Mouse (Mus musculus): ENCODE measurements around the gene Olfr178.

The Olfr178 gene

DNA sequence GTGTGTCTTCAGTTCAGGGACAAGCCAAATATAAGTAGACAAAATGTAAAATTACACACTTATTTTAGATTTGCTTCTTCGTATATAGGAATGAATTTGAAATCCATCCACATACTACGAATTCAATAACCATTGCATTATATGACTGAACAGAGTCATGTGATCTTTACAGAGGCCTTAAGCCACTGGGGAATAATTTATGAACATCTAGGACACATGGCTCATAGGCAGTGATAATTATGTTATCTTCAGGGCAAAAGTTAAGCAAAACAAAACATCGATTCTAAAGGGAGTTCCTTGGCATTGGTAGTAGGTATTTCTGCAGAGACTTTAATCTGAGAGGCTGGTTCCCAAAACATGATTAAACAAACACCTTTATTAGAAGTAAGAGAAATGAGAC, at the start of gene Olfr178:
TSS of gene Olfr178 (minus strand) at position 101 of the 400 bp plus-strand sequence.
- DNase-seq (ENCODE audit: low spot score): no peak

DNA sequence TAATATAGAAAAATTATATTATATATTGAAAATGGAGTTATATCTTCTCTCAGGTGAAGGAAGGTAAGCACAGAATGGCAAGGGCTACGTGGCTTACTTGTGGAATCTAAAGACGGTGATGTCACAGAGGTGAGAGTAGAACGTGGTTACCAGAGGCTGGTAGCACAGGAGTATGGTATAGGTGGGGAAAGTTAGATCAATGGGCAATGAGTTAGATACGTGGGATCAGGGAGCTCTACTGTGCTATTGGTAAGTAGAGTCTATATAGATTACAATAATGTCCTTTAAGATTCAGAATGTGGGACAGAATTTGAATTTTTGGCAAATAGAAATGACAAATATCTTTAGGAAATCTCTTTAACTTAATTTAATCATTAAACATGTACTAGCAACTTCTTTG, 37.4 kb upstream of the Olfr178 start, which contains the start of gene Olfr180:
TSS of gene Olfr180 (minus strand) at position 101 of the 400 bp plus-strand sequence.
- DNase-seq (ENCODE audit: low spot score): no peak

DNA sequence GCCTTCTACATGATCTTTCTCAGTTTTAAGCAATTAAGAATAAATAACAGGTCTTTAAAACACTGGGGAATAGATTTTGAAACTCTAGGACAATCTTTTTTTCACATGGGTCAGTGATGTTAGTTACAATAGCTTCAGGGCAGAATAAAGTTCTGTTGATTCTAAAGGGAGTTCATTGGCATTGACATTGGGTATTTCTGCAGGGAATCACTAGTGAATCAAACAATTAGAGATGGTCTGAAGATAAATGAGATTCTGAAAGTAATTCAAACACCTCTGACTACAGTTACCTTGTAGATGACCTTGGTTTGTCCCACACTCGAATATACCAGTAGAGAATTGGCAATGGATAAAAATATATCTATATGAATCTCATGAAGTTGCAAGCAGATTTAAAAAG, 36.8 kb upstream of the Olfr178 start, which contains the start of gene Olfr181:
TSS of gene Olfr181 (minus strand) at position 101 of the 400 bp plus-strand sequence.
- DNase-seq (ENCODE audit: low spot score): no peak

DNA sequence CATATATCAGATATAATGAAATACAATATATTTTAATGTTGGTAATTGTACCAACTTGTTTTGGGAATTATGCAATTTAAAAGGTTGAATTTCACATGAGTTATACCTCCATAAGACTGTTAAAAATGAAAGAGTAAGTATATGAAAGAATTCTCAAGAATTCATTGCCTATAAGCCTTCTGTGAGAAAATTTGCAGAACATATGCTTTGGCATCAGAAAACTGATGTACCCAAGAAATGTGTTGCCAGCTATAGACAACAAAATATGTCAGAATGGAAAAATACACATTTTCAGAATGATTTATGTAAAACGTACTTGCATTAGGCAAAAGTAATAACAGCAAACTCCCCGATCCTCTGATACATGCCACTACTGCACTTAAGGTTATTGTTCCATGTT, 7.4 kb downstream of the Olfr178 start:
- no peak for DNase-seq (ENCODE audit: low spot score)

DNA sequence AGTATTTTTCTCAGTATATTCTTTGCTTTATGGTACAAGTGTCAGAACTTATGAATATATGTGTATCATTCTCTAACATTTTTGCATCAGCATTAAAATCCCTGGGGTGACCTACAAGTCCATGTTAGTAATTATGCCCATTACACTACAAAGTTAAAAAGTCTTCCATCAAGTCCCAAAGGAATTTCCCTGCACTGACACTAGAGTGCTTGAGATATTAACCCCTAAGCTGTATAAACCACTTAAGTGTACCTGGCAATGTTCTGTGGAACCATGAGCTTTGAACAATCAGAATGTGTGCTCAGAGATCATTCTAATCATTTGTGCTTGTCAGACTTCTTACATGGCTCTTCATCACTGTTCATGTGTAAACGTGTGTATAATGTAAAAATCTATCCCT, 17.2 kb downstream of the Olfr178 start, which contains the start of gene Olfr177:
TSS of gene Olfr177 (minus strand) at position 101 of the 400 bp plus-strand sequence.
- DNase-seq (ENCODE audit: low spot score): no peak

DNA sequence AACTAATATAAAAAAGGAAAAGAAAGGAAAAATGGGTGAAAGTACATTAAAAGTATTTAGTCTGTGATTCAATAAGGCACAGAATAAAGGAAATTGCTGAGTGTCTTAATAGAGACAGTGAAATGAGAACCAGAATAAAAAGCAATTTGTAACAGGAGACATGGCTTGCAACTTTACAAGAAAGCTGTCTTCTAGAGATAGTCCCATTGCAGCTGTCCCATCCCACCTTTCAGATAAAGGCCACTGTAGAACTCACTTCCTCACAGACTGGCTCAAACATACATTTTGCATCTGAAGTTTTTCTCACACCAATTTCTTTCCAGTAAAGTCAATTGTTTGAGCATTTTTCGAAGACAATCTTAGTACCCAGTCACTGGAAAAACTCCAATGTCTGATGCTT, 30.4 kb downstream of the Olfr178 start:
- no peak for DNase-seq (ENCODE audit: low spot score)

DNA sequence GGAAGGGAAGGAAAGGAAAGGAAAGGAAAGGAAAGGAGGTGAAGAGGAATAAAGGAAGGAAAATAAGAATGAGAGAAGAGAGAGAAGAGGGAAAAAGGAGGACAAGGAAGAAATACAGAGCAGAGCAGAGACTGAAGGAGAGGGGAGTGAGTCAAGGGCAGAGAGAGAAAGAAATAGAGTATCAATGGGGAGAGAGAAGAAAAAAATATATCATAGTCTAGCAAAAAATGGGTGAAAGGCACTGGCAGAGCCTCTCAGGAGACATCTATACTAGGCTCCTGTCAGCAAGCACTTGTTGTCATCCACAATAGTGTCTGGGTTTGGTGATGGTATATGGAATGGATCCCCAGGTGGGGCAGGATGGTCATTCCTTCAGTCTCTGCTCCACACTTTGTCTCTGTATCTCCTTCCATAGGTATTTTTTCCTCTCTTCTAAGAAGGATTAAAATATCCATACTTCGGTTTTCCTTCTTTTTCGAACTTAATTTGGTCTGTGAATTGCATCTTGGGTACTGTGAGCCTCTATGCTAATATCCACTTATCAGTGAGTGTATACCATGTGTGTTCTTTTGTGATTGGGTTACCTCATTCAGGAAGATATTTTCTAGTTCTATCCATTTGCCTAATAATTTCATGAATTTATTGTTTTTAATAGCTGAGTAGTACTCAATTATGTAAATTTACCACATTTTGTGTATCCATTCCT, 31.7 kb downstream of the Olfr178 start:
- no peak for DNase-seq (ENCODE audit: low spot score)
